Mouse (Mus musculus): ENCODE results near the gene Thra.

DNA sequence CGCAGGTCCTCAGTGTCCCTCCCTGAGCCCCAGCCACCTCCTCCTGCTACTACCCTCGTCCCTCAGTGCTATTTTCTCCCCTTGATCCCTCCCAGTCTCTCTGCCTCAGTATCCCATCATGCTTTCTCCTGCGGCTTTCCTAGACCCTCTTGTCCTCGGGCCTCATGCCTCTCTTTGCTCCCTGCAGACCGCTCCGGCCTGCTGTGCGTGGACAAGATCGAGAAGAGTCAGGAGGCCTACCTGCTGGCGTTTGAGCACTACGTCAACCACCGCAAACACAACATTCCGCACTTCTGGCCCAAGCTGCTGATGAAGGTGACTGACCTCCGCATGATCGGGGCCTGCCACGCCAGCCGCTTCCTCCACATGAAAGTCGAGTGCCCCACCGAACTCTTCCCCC, 23.7 kb downstream of the Thra start:
- TF ChIP-seq CTCF (IDR thresholded peaks at IDR 0.05; ENCODE audit: low read depth, low read length), result no peak
- TF ChIP-seq POLR2A (IDR thresholded peaks at IDR 0.05; ENCODE audit: borderline replicate concordance, low read depth, low read length), result no peak
